8 mouse cellular contexts compared by ENCODE assay signal in the genomic region with DNA sequence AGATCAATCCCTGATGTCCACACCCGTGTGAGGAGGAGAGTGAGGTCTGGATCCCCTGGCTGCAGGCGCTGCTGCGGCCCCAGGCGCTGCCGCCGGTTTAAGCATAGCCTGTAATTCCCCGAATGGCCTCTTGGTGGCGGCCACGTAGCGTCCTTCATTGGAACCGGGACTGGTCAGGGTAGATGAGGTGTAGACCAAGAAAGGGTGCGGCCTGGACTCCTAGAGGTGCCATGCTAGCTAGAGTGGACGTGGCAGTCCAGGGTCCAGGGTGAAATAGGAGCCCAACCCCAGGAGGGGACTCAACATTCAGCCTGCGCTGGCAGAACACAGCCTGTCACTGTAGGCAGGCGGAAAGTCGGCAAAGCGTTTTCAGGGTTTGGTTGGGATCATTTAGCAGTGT. TPM values are rescaled to one million over a fixed set of nuclear protein-coding genes. Genes with fewer than 3 reads are reported as not detected.
DNase-seq lines count a peak whose midpoint lies in the region; ATAC-seq and TF ChIP-seq lines count a peak whose summit lies in the region.

No protein-coding gene starts in this region.

- H3K27me3 ChIP-seq in embryonic facial prominence, embryonic 11.5 days (ENCODE audit: control insufficient read depth, insufficient read depth, low read length), result no peaks in the 10 kb centered on the region
- no peaks in the 10 kb centered on the region for H3K27me3 ChIP-seq in kidney, adult 2 months (replicated peaks; ENCODE audit: control insufficient read depth, insufficient read depth, low read length)
- no peaks in the 10 kb centered on the region for H3K27me3 ChIP-seq in limb, embryonic 11.5 days (ENCODE audit: control insufficient read depth, insufficient read depth, low read length)
- H3K27me3 ChIP-seq in midbrain, embryonic 13.5 days, result no peaks in the 10 kb centered on the region

- TF ChIP-seq CTCF in kidney, adult 2 months (conservative IDR thresholded peaks at IDR 0.05; ENCODE audit: insufficient read depth, insufficient read length, low read depth, low read length), result peak; percentile 95

- no peak overlapping the region for H3K4me2 ChIP-seq in embryonic facial prominence, embryonic 11.5 days (ENCODE audit: low read depth, low read length)
- H3K4me2 ChIP-seq in limb, embryonic 11.5 days (ENCODE audit: low read depth, severe bottlenecking), result no peak overlapping the region
- H3K4me2 ChIP-seq in midbrain, embryonic 13.5 days (replicated peaks), result no peak overlapping the region

- no peaks in the 10 kb centered on the region; the same call in 1 of the 2 replicates for H3K4me1 ChIP-seq in embryonic facial prominence, embryonic 11.5 days (ENCODE audit: control insufficient read depth, insufficient read depth, low read length)
- no peaks in the 10 kb centered on the region; the same call in 1 of the 2 replicates for H3K4me1 ChIP-seq in kidney, adult 2 months (ENCODE audit: control insufficient read depth, insufficient read depth, low read length)
- peaks cover 8% of the 10 kb centered on the region for H3K4me1 ChIP-seq in limb, embryonic 11.5 days (ENCODE audit: control insufficient read depth, insufficient read depth, low read length)
- H3K4me1 ChIP-seq in midbrain, embryonic 13.5 days (replicated peaks), result peaks cover 5% of the 10 kb centered on the region; the same call in 1 of the 2 replicates

- peak; percentile 81 for DNase-seq in 3134 (ENCODE audit: extremely low read depth, insufficient read length, low spot score)
- peak; percentile 93 for DNase-seq in adrenal gland, postnatal 14 days
- peak; percentile 85 for DNase-seq in embryonic facial prominence, embryonic 11.5 days (ENCODE audit: low spot score)
- DNase-seq in heart, adult 18-20 months, result peak; percentile 88 to 96
- peak; percentile 93 for DNase-seq in kidney, adult 2 months
- peak; percentile 95 for DNase-seq in limb, embryonic 11.5 days (ENCODE audit: low spot score)
- DNase-seq in spleen, adult 18-20 months, result peak; percentile 71 to 88

- no peak; the same call in 1 of the 2 replicates for ATAC-seq in embryonic facial prominence, embryonic 11.5 days (replicated peaks; ENCODE audit: insufficient number of reproducible peaks, low FRiP score, low TSS enrichment, low read depth)
- ATAC-seq in limb, embryonic 11.5 days (ENCODE audit: insufficient number of reproducible peaks, low FRiP score, low TSS enrichment, low read depth), result peak; percentile 55; the same call in 1 of the 2 replicates
- ATAC-seq in midbrain, embryonic 13.5 days, result peak; percentile 79

- H3K9me3 ChIP-seq in embryonic facial prominence, embryonic 11.5 days (replicated peaks; ENCODE audit: control insufficient read depth, low read length), result no peaks in the 10 kb centered on the region
- no peaks in the 10 kb centered on the region for H3K9me3 ChIP-seq in limb, embryonic 11.5 days (ENCODE audit: control insufficient read depth, low read length)
- no peaks in the 10 kb centered on the region for H3K9me3 ChIP-seq in midbrain, embryonic 13.5 days

- no peak overlapping the region for H3K4me3 ChIP-seq in embryonic facial prominence, embryonic 11.5 days (ENCODE audit: low read depth, low read length)
- H3K4me3 ChIP-seq in kidney, adult 2 months (ENCODE audit: insufficient read depth, low read depth, low read length), result no peak overlapping the region
- H3K4me3 ChIP-seq in limb, embryonic 11.5 days (ENCODE audit: low read depth, low read length), result no peak overlapping the region
- H3K4me3 ChIP-seq in midbrain, embryonic 13.5 days (replicated peaks), result no peak overlapping the region

- no peak for TF ChIP-seq POLR2A in kidney, adult 2 months (IDR thresholded peaks at IDR 0.05; ENCODE audit: low read depth, low read length)

- H3K36me3 ChIP-seq in embryonic facial prominence, embryonic 11.5 days (replicated peaks; ENCODE audit: control insufficient read depth, insufficient read depth, low read depth, low read length), result no peaks in the 10 kb centered on the region
- H3K36me3 ChIP-seq in kidney, adult 2 months (ENCODE audit: control insufficient read depth, insufficient read depth, low read length), result no peaks in the 10 kb centered on the region
- H3K36me3 ChIP-seq in limb, embryonic 11.5 days (ENCODE audit: control insufficient read depth, insufficient read depth, low read length), result no peaks in the 10 kb centered on the region
- no peaks in the 10 kb centered on the region for H3K36me3 ChIP-seq in midbrain, embryonic 13.5 days

- no peak overlapping the region for H3K9ac ChIP-seq in embryonic facial prominence, embryonic 11.5 days (replicated peaks; ENCODE audit: low read length)
- H3K9ac ChIP-seq in limb, embryonic 11.5 days (ENCODE audit: low read length), result no peak overlapping the region
- no peak overlapping the region for H3K9ac ChIP-seq in midbrain, embryonic 13.5 days (replicated peaks)

- H3K27ac ChIP-seq in embryonic facial prominence, embryonic 11.5 days (replicated peaks; ENCODE audit: low read depth, low read length), result no peak overlapping the region
- no peak overlapping the region for H3K27ac ChIP-seq in kidney, adult 2 months (ENCODE audit: insufficient read depth, low read depth, low read length)
- no peak overlapping the region for H3K27ac ChIP-seq in limb, embryonic 11.5 days (replicated peaks; ENCODE audit: low read depth, low read length)
- H3K27ac ChIP-seq in midbrain, embryonic 13.5 days, result no peak overlapping the region

- WGBS in embryonic facial prominence, embryonic 11.5 days, result 18% methylated on average over 17 of the region's 17 CpGs
- WGBS in kidney, adult 2 months, result 16% methylated on average over 17 of the region's 17 CpGs
- WGBS in limb, embryonic 11.5 days, result 17% methylated on average over 17 of the region's 17 CpGs
- 16% methylated on average over 17 of the region's 17 CpGs for WGBS in midbrain, embryonic 13.5 days

RNA-seq across cellular contexts. Expression of gene Gcgr, which starts 14.9 kb away (rescaled TPM):
- total RNA-seq in adrenal gland, postnatal 14 days (2021), result 2.3 and 11.7 TPM in 2 replicates
- polyA plus RNA-seq in embryonic facial prominence, embryonic 11.5 days (2014; fragmentation: Nextera tagmentation; extraction: Ambion mirVana), result 0.43 and 0.91 TPM in 2 replicates
- under 1 TPM; 0.93 to 0.94 TPM for total RNA-seq in heart, adult 18-20 months (2021)
- polyA plus RNA-seq in kidney, adult 2 months (2012; rRNA removed), result 52.8 and 77.3 TPM in 2 replicates
- polyA plus RNA-seq in limb, embryonic 11.5 days (2014; fragmentation: Nextera tagmentation; extraction: Ambion mirVana), result 0.71 and 1.8 TPM in 2 replicates
- 0.20 and 0.32 TPM in 2 replicates for polyA plus RNA-seq in midbrain, embryonic 13.5 days (2015; fragmentation: Nextera tagmentation; extraction: Ambion mirVana)

RNA-seq across cellular contexts. Expression of gene Slc25a10, which starts 24.0 kb away (rescaled TPM):
- 50.7 and 64.4 TPM in 2 replicates for total RNA-seq in adrenal gland, postnatal 14 days (2021)
- polyA plus RNA-seq in embryonic facial prominence, embryonic 11.5 days (2014; fragmentation: Nextera tagmentation; extraction: Ambion mirVana), result 46.9 and 53.6 TPM in 2 replicates
- total RNA-seq in heart, adult 18-20 months (2021), result 10 to 100 TPM; 15.4 to 15.9 TPM
- polyA plus RNA-seq in kidney, adult 2 months (2012; rRNA removed), result 751 and 939 TPM in 2 replicates
- 57.8 and 58.5 TPM in 2 replicates for polyA plus RNA-seq in limb, embryonic 11.5 days (2014; fragmentation: Nextera tagmentation; extraction: Ambion mirVana)
- polyA plus RNA-seq in midbrain, embryonic 13.5 days (2015; fragmentation: Nextera tagmentation; extraction: Ambion mirVana), result 28.2 and 29.2 TPM in 2 replicates

RNA-seq across cellular contexts. Expression of gene Mrpl12, which starts 31.2 kb away (rescaled TPM):
- total RNA-seq in adrenal gland, postnatal 14 days (2021), result 161 TPM in 2 replicates
- 161 and 162 TPM in 2 replicates for polyA plus RNA-seq in embryonic facial prominence, embryonic 11.5 days (2014; fragmentation: Nextera tagmentation; extraction: Ambion mirVana)
- total RNA-seq in heart, adult 18-20 months (2021), result 100 to 1,000 TPM; 245 to 267 TPM
- polyA plus RNA-seq in kidney, adult 2 months (2012; rRNA removed), result 282 and 300 TPM in 2 replicates
- 166 and 177 TPM in 2 replicates for polyA plus RNA-seq in limb, embryonic 11.5 days (2014; fragmentation: Nextera tagmentation; extraction: Ambion mirVana)
- 111 and 113 TPM in 2 replicates for polyA plus RNA-seq in midbrain, embryonic 13.5 days (2015; fragmentation: Nextera tagmentation; extraction: Ambion mirVana)

RNA-seq across cellular contexts. Expression of gene Mcrip1, which starts 33.9 kb away (rescaled TPM):
- 52.6 and 67.9 TPM in 2 replicates for total RNA-seq in adrenal gland, postnatal 14 days (2021)
- 223 and 249 TPM in 2 replicates for polyA plus RNA-seq in embryonic facial prominence, embryonic 11.5 days (2014; fragmentation: Nextera tagmentation; extraction: Ambion mirVana)
- total RNA-seq in heart, adult 18-20 months (2021), result 10 to 100 TPM; 39.1 to 44.1 TPM
- 129 and 131 TPM in 2 replicates for polyA plus RNA-seq in kidney, adult 2 months (2012; rRNA removed)
- polyA plus RNA-seq in limb, embryonic 11.5 days (2014; fragmentation: Nextera tagmentation; extraction: Ambion mirVana), result 234 and 252 TPM in 2 replicates
- 240 and 242 TPM in 2 replicates for polyA plus RNA-seq in midbrain, embryonic 13.5 days (2015; fragmentation: Nextera tagmentation; extraction: Ambion mirVana)

RNA-seq across cellular contexts. Expression of gene Ppp1r27, which starts 35.3 kb away (rescaled TPM):
- 0.48 TPM in 1 of 2 replicates, not detected in the other for total RNA-seq in adrenal gland, postnatal 14 days (2021)
- polyA plus RNA-seq in embryonic facial prominence, embryonic 11.5 days (2014; fragmentation: Nextera tagmentation; extraction: Ambion mirVana), result not detected in 2 replicates
- total RNA-seq in heart, adult 18-20 months (2021), result under 1 TPM in 1 of 2 experiments, not detected in 1; 0.35 TPM
- 9.5 TPM in 1 of 2 replicates, not detected in the other for polyA plus RNA-seq in kidney, adult 2 months (2012; rRNA removed)
- 0.47 and 0.85 TPM in 2 replicates for polyA plus RNA-seq in limb, embryonic 11.5 days (2014; fragmentation: Nextera tagmentation; extraction: Ambion mirVana)
- not detected in 2 replicates for polyA plus RNA-seq in midbrain, embryonic 13.5 days (2015; fragmentation: Nextera tagmentation; extraction: Ambion mirVana)

Comparison
In these comparisons a context has a peak if more than half of its experiments do, and no peak if none do; other contexts are left out.
1. RNA of gene Gcgr, which starts 14.9 kb away (polyA plus RNA-seq): 52.8 to 77.3 TPM in kidney, adult 2 months; 0.71 to 1.8 TPM in limb, embryonic 11.5 days, 0.43 to 0.91 TPM in embryonic facial prominence, embryonic 11.5 days and 0.20 to 0.32 TPM in midbrain, embryonic 13.5 days; every median in the first group is over 10 times any median in the second.
2. RNA of gene Slc25a10, which starts 24.0 kb away (polyA plus RNA-seq): 751 to 939 TPM in kidney, adult 2 months; 57.8 to 58.5 TPM in limb, embryonic 11.5 days, 46.9 to 53.6 TPM in embryonic facial prominence, embryonic 11.5 days and 28.2 to 29.2 TPM in midbrain, embryonic 13.5 days; every median in the first group is over 10 times any median in the second.
3. Peak in every context shown above with its lines, with median percentiles within 50 percentile points of each other: DNase-seq.